Mouse (Mus musculus) gastrocnemius, adult 18-20 months (tissue): ENCODE results near the gene Ntm. TPM values are rescaled to one million over a fixed set of nuclear protein-coding genes. Genes with fewer than 3 reads are reported as not detected.

ENCODE experiments used
- DNase-seq: peaks from one replicate; pipeline ENCODE4 v3.0.0; 2021; ENCODE audit warnings: low spot score
- total RNA-seq, 2 experiments: library from RNA; stranded (reverse); gene quantifications; 2 replicates each; pipeline ENCODE4 v1.2.3; 2021

The Ntm gene
- total RNA-seq, 2 experiments from 2014 or later: 0.41 to 1.0 TPM

- DNase-seq: no peak
Observed at GRCm38 (mm10) chr9:29181661-29182060, 781.3 kb downstream of the Ntm start.

- DNase-seq: no peak
Observed at GRCm38 (mm10) chr9:29165731-29166130, 797.2 kb downstream of the Ntm start.

- no peak for DNase-seq
Observed at GRCm38 (mm10) chr9:29161059-29161642, 801.8 kb downstream of the Ntm start.

GRCm38 (mm10) chr9:29145901-29146300 is 817.0 kb downstream of the Ntm start:
- DNase-seq: no peak

GRCm38 (mm10) chr9:29136039-29136438 is 826.9 kb downstream of the Ntm start:
- DNase-seq: no peak

GRCm38 (mm10) chr9:29130717-29131292 is 832.1 kb downstream of the Ntm start:
- DNase-seq: no peak

GRCm38 (mm10) chr9:29130316-29130715 is 832.6 kb downstream of the Ntm start:
- no peak for DNase-seq

GRCm38 (mm10) chr9:29128416-29128815 is 834.5 kb downstream of the Ntm start:
- DNase-seq: no peak

GRCm38 (mm10) chr9:29124455-29124854 is 838.5 kb downstream of the Ntm start:
- DNase-seq: no peak

GRCm38 (mm10) chr9:29123828-29124227 is 839.1 kb downstream of the Ntm start:
- no peak for DNase-seq

GRCm38 (mm10) chr9:29117561-29118112 is 845.3 kb downstream of the Ntm start:
- no peak for DNase-seq

GRCm38 (mm10) chr9:29115337-29115736 is 847.6 kb downstream of the Ntm start:
- DNase-seq: no peak

GRCm38 (mm10) chr9:29106771-29107170 is 856.2 kb downstream of the Ntm start:
- no peak for DNase-seq

- DNase-seq: no peak
Observed at GRCm38 (mm10) chr9:29104442-29104841, 858.5 kb downstream of the Ntm start.

GRCm38 (mm10) chr9:29103993-29104392 is 858.9 kb downstream of the Ntm start:
- no peak for DNase-seq

- no peak for DNase-seq
Observed at GRCm38 (mm10) chr9:29100624-29101023, 862.3 kb downstream of the Ntm start.

- DNase-seq: no peak
Observed at GRCm38 (mm10) chr9:29092443-29092842, 870.5 kb downstream of the Ntm start.

GRCm38 (mm10) chr9:29088657-29089056 is 874.3 kb downstream of the Ntm start:
- no peak for DNase-seq

GRCm38 (mm10) chr9:29087656-29088055 is 875.3 kb downstream of the Ntm start:
- DNase-seq: no peak

GRCm38 (mm10) chr9:29087171-29087570 is 875.8 kb downstream of the Ntm start:
- no peak for DNase-seq

GRCm38 (mm10) chr9:29075924-29076577 is 886.9 kb downstream of the Ntm start:
- no peak for DNase-seq

- no peak for DNase-seq
Observed at GRCm38 (mm10) chr9:29075243-29075642, 887.7 kb downstream of the Ntm start.

GRCm38 (mm10) chr9:29074494-29074893 is 888.4 kb downstream of the Ntm start:
- no peak for DNase-seq
